Mouse (Mus musculus) heart, postnatal 0 days (tissue): Measurements from ENCODE around the gene Amer2.

Source experiments
- CTCF ChIP-seq: IDR thresholded peaks from 2 replicates; pipeline ENCODE4 v1.5.1; 2016; ENCODE audit warnings: antibody characterized with exemption, control low read depth, low read depth
- EP300 ChIP-seq: IDR thresholded peaks from 2 replicates; pipeline ENCODE4 v1.6.1; 2016; ENCODE audit warnings: antibody characterized with exemption, low read depth

DNA sequence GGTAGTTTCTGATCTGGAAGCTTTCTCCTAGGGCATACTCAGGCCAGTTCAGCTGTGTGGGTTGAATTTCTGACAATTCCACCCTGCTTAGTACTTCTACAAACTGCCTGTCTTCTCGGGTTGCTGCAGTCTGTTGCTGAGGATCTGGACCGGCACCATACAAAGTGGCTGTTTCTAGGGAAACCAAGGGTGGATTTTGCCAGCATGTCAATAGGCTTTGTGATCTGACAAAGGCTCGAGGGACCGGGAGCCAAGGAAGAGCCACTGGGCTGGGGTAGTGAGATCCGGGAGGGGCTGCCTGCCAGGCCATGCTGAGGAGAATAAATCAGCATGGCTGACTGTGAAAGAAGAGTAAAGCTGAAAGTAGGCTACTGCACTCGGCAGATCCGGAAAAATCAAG, 25.8 kb downstream of the Amer2 start:
- TF ChIP-seq CTCF (no peak), EP300 (no peak)
